Mouse (Mus musculus): ENCODE results near the gene Prss2. TPM values are rescaled to one million over a fixed set of nuclear protein-coding genes. Genes with fewer than 3 reads are reported as not detected.
"Not testable (repeated sequence)": the region's sequence is repeated elsewhere in the genome, so short reads cannot be mapped to it uniquely, and the experiment has no call there.

Prss2 gene
- not detected in 2 replicates for polyA plus RNA-seq (2015; fragmentation: Nextera tagmentation; extraction: Ambion mirVana)

GRCm38 (mm10) chr6:41521487-41521886 is at the start of gene Prss2:
Prss2 (plus strand) TSS chr6:41521787.
- H3K27me3 ChIP-seq, result no peaks in the 10 kb centered on the region
- H3K9ac ChIP-seq, result no peak within 1 kb of the TSS
- H3K36me3 ChIP-seq, result no peaks in the 10 kb centered on the region
- no peak for ATAC-seq (ENCODE audit: low read depth)
- H3K4me3 ChIP-seq, result no peak within 1 kb of the TSS
- H3K4me1 ChIP-seq (replicated peaks), result no peaks in the 10 kb centered on the region
- WGBS, result 79% methylated on average over 1 of the region's 1 CpGs
- no peak within 1 kb of the TSS for H3K27ac ChIP-seq (replicated peaks)
- H3K4me2 ChIP-seq, result no peak within 1 kb of the TSS
- H3K9me3 ChIP-seq, result no peaks in the 10 kb centered on the region

- Histone ChIP-seq H3K36me3 (no peaks in the 10 kb centered on the region), H3K4me2 (no peak overlapping the region), H3K4me3 (no peak overlapping the region), H3K4me1 (replicated peaks) (no peaks in the 10 kb centered on the region), H3K9ac (no peak overlapping the region), H3K27ac (replicated peaks) (no peak overlapping the region), H3K27me3 (no peaks in the 10 kb centered on the region), H3K9me3 (no peaks in the 10 kb centered on the region)
- ATAC-seq (ENCODE audit: low read depth), result no peak
- 87% methylated on average over 3 of the region's 3 CpGs for WGBS
Measured at GRCm38 (mm10) chr6:41499374-41499773, 22.2 kb upstream of the Prss2 start.

GRCm38 (mm10) chr6:41504915-41505314 is 16.7 kb upstream of the Prss2 start:
- H3K36me3 ChIP-seq, result no peaks in the 10 kb centered on the region
- H3K4me2 ChIP-seq, result no peak overlapping the region
- no peak overlapping the region for H3K9ac ChIP-seq
- H3K9me3 ChIP-seq, result no peaks in the 10 kb centered on the region
- H3K4me3 ChIP-seq, result no peak overlapping the region
- no peak overlapping the region for H3K27ac ChIP-seq (replicated peaks)
- 91% methylated on average over 2 of the region's 2 CpGs for WGBS
- H3K27me3 ChIP-seq, result no peaks in the 10 kb centered on the region
- no peak for ATAC-seq (ENCODE audit: low read depth)
- no peaks in the 10 kb centered on the region for H3K4me1 ChIP-seq (replicated peaks)

- no peak for ATAC-seq (ENCODE audit: low read depth)
- Histone ChIP-seq H3K27me3 (no peaks in the 10 kb centered on the region), H3K4me3 (no peak overlapping the region), H3K36me3 (no peaks in the 10 kb centered on the region), H3K4me2 (no peak overlapping the region), H3K27ac (replicated peaks) (no peak overlapping the region), H3K9ac (no peak overlapping the region), H3K9me3 (no peaks in the 10 kb centered on the region), H3K4me1 (replicated peaks) (no peaks in the 10 kb centered on the region)
- 81% methylated on average over 6 of the region's 6 CpGs for WGBS
Measured at GRCm38 (mm10) chr6:41505323-41505722, 16.3 kb upstream of the Prss2 start.

GRCm38 (mm10) chr6:41518017-41518524 is 3.5 kb upstream of the Prss2 start:
- no peak for ATAC-seq (ENCODE audit: low read depth)
- WGBS, result 82% methylated on average over 6 of the region's 6 CpGs
- Histone ChIP-seq H3K36me3 (no peaks in the 10 kb centered on the region), H3K4me2 (no peak overlapping the region), H3K9me3 (no peaks in the 10 kb centered on the region), H3K27ac (replicated peaks) (no peak overlapping the region), H3K4me1 (replicated peaks) (no peaks in the 10 kb centered on the region), H3K9ac (no peak overlapping the region), H3K4me3 (no peak overlapping the region), H3K27me3 (no peaks in the 10 kb centered on the region)

GRCm38 (mm10) chr6:41526453-41526852 is 4.9 kb downstream of the Prss2 start:
- H3K4me3 ChIP-seq, result no peak overlapping the region
- H3K9me3 ChIP-seq, result no peaks in the 10 kb centered on the region
- no peaks in the 10 kb centered on the region for H3K4me1 ChIP-seq (replicated peaks)
- H3K27me3 ChIP-seq, result no peaks in the 10 kb centered on the region
- no peak overlapping the region for H3K4me2 ChIP-seq
- H3K36me3 ChIP-seq, result no peaks in the 10 kb centered on the region
- H3K9ac ChIP-seq, result no peak overlapping the region
- H3K27ac ChIP-seq (replicated peaks), result no peak overlapping the region
- no peak for ATAC-seq (ENCODE audit: low read depth)

DNA sequence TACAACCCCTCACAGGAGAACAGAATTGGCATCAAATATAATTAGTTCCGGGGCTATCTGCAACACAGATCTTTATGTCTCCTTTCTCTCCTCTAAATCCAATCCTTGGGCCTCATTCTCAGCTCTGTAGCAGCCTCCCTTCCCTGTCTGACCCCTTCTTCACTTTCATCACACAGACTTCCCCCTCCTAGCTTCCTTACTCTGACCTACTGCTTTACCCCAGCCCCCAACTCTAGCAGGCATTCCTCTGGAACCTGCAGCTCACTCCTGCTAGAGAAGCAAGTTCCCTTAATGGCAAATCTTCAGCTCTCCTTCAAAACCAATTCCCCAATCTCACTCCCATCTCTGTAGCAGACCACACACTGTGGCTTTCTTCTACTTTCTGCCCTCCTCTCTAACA is 5.8 kb downstream of the Prss2 start:
- H3K4me2 ChIP-seq, result no peak overlapping the region
- no peak overlapping the region for H3K4me3 ChIP-seq
- H3K27ac ChIP-seq (replicated peaks), result no peak overlapping the region
- no peak for ATAC-seq (ENCODE audit: low read depth)
- 88% methylated on average over 1 of the region's 1 CpGs for WGBS
- no peaks in the 10 kb centered on the region for H3K9me3 ChIP-seq
- no peaks in the 10 kb centered on the region for H3K4me1 ChIP-seq (replicated peaks)
- no peaks in the 10 kb centered on the region for H3K36me3 ChIP-seq
- no peaks in the 10 kb centered on the region for H3K27me3 ChIP-seq
- no peak overlapping the region for H3K9ac ChIP-seq

DNA sequence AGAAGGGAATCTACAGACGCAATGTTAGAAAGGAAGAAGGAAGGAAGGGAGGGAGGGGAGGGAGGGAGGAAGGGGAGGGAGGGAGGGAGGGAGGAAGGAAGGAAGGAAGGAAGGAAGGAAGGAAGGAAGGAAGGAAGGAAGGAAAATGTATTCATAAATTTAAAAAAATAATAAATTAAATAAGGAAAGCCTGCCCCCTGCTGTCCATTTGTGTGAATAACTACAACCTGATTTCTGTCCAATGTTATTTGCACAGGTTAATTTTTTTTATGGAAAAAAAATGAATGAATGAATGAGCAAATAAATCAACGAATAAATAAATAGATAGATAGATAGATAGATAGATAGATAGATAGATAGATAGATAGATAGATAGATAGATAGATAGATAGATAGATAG is 8.4 kb downstream of the Prss2 start:
- H3K4me3 ChIP-seq; H3K9ac ChIP-seq; ATAC-seq (ENCODE audit: low read depth); H3K4me1 ChIP-seq (replicated peaks); H3K4me2 ChIP-seq; H3K27me3 ChIP-seq; H3K27ac ChIP-seq (replicated peaks); H3K9me3 ChIP-seq; H3K36me3 ChIP-seq: not testable (repeated sequence)
- 23% methylated on average over 2 of the region's 2 CpGs for WGBS

DNA sequence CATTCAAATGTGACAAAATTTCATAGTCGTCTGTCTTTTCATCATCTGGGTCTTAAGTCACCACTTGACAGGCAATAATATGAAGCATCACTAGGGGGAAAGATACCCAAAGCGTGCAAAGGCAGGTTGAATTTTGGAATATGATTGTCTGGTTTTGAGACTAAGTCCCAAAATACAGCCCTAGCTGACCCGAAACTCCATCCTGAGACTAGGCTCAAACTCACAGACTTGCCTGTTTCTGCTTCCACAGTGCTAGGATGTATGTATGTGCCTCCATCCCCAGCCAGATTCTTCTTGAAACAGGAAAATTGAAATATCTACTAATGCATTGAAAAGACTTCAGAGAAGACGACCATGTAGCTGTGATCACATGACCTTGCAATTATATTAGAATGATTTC is 10.6 kb downstream of the Prss2 start:
- no peaks in the 10 kb centered on the region for H3K27me3 ChIP-seq
- 88% methylated on average over 4 of the region's 4 CpGs for WGBS
- no peak for ATAC-seq (ENCODE audit: low read depth)

DNA sequence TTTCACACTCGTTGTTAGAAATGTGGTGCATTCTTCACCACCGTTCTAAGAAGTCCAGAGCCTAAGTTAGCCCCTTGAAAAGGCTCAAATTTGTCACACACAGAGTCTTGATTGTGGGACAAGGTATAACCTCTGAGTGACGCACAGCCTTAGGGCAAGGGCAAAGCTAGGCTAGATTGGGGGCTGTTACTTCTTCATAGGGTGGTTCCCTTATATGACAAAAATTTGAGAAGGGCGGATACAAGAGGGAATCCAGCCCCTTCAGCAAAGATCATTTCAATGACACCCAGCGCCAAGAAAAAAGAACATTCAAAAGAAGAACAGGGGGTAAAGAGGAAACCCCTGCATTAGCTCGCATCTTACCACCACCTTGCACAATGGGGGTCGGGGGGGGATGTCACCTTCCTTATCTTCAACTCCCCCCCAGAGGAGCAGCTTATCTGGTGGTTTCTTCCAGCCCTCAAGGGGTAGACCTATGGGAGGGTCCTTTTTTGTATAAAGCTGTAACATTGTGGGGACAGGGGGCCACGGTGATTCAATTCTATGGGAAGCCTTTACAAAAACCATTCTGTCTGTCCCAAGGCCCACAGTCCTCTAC is 11.2 kb downstream of the Prss2 start:
- H3K9ac ChIP-seq, result no peak overlapping the region
- ATAC-seq (ENCODE audit: low read depth), result no peak
- no peaks in the 10 kb centered on the region for H3K27me3 ChIP-seq
- no peak overlapping the region for H3K27ac ChIP-seq (replicated peaks)
- 86% methylated on average over 8 of the region's 8 CpGs for WGBS
- H3K4me3 ChIP-seq, result no peak overlapping the region
- no peaks in the 10 kb centered on the region for H3K9me3 ChIP-seq
- H3K36me3 ChIP-seq, result no peaks in the 10 kb centered on the region
- H3K4me1 ChIP-seq (replicated peaks), result no peaks in the 10 kb centered on the region
- H3K4me2 ChIP-seq, result no peak overlapping the region

More for the DNA sequence above, 10.6 kb downstream of the Prss2 start:
- Histone ChIP-seq H3K4me2 (no peak overlapping the region), H3K9me3 (no peaks in the 10 kb centered on the region), H3K27ac (replicated peaks) (no peak overlapping the region), H3K4me3 (no peak overlapping the region), H3K9ac (no peak overlapping the region), H3K36me3 (no peaks in the 10 kb centered on the region), H3K4me1 (replicated peaks) (no peaks in the 10 kb centered on the region)

- 97% methylated on average over 1 of the region's 1 CpGs for WGBS
- H3K9me3 ChIP-seq, result no peaks in the 10 kb centered on the region
- no peak overlapping the region for H3K4me3 ChIP-seq
- H3K36me3 ChIP-seq, result no peaks in the 10 kb centered on the region
- no peak overlapping the region for H3K9ac ChIP-seq
- H3K27ac ChIP-seq (replicated peaks), result no peak overlapping the region
- 0 out of 2 replicates have a peak, but pooled peaks cover under 1% of the 10 kb centered on the region for H3K27me3 ChIP-seq
- H3K4me1 ChIP-seq (replicated peaks), result no peaks in the 10 kb centered on the region
- H3K4me2 ChIP-seq, result no peak overlapping the region
- ATAC-seq (ENCODE audit: low read depth), result no peak
Measured at GRCm38 (mm10) chr6:41537376-41537775, 15.8 kb downstream of the Prss2 start.

- not testable (repeated sequence) for H3K9ac ChIP-seq; H3K4me2 ChIP-seq; H3K36me3 ChIP-seq; H3K4me3 ChIP-seq; ATAC-seq (ENCODE audit: low read depth); H3K27ac ChIP-seq (replicated peaks); H3K9me3 ChIP-seq; H3K4me1 ChIP-seq (replicated peaks); H3K27me3 ChIP-seq
- 87% methylated on average over 6 of the region's 8 CpGs for WGBS
Measured at GRCm38 (mm10) chr6:41538296-41538695, 16.7 kb downstream of the Prss2 start.

DNA sequence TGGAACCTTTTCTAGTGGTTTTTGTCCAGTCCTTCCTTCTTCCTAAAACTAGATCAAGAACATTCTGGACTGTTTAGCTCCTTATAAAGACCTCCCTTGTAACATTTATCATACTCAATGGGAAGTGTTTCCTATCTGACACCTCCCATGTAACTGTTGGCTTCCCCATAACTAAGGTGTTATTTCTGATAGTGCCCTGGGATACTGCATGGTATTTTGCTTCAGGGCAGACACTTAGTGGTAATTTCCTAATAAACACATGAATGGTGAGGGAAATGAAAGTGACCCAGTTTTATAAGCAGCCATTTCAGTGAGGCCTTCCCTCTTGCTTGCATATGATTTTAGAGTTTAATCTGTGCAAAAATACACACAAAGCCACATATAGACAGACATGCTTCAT is 19.2 kb downstream of the Prss2 start:
- Histone ChIP-seq H3K9ac (no peak overlapping the region), H3K36me3 (no peaks in the 10 kb centered on the region), H3K27ac (replicated peaks) (no peak overlapping the region), H3K4me2 (no peak overlapping the region), H3K4me3 (no peak overlapping the region), H3K4me1 (replicated peaks) (peaks cover 22% of the 10 kb centered on the region), H3K27me3 (peaks cover 23% of the 10 kb centered on the region), H3K9me3 (no peaks in the 10 kb centered on the region)
- ATAC-seq (ENCODE audit: low read depth), result no peak

Measured in neural tube, embryonic 13.5 days (tissue).